ENCODE assay signal across 17 mouse cellular contexts in the genomic region with DNA sequence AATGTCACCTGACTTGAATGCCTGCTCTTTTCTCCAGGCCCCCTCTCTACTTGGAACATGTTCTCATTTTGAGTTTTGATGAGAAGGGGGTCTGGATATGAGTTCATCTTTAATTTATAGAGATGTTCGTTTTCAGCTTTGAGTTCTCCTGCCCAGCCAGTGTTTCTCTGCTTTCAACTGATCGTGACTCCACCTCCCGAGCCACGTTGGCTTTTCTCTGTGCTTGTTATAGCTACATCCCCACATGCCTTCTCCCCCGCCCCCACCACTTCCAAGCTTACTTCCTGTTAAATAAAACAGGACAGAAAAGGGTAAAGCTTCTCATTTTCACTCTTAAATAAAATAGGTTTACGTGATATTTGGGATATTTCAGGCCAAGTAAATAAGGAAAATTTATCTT. TPM values are rescaled to one million over a fixed set of nuclear protein-coding genes. Genes with fewer than 3 reads are reported as not detected.
DNase-seq lines count a peak whose midpoint lies in the region; ATAC-seq and TF ChIP-seq lines count a peak whose summit lies in the region.
"Had no signal": no experiment of that assay in that cellular context is flagged by ENCODE, and none has a peak within 500 bp of the region (broad histone marks: within the 10 kb centered on the region; RNA-seq: fewer than 3 reads in every experiment).

No protein-coding gene starts in this region.

- no peak overlapping the region for H3K9ac ChIP-seq in heart, embryonic 15.5 days
- H3K9ac ChIP-seq: forebrain, embryonic 12.5 days had no signal

- ATAC-seq in heart, embryonic 15.5 days (replicated peaks; ENCODE audit: insufficient number of reproducible peaks, insufficient read depth, low FRiP score, low read depth), result no peak
- ATAC-seq: intestine, embryonic 16.5 days had no signal

- no peak overlapping the region for H3K4me3 ChIP-seq in heart, embryonic 15.5 days
- no peak overlapping the region for H3K4me3 ChIP-seq in heart, embryonic 10.5 days
- H3K4me3 ChIP-seq: forebrain, embryonic 12.5 days had no signal

- H3K4me1 ChIP-seq in heart, embryonic 15.5 days (replicated peaks), result peaks cover 20% of the 10 kb centered on the region
- peaks cover 26% of the 10 kb centered on the region for H3K4me1 ChIP-seq in heart, embryonic 10.5 days

- no peaks in the 10 kb centered on the region for H3K36me3 ChIP-seq in heart, embryonic 15.5 days
- H3K36me3 ChIP-seq in heart, embryonic 10.5 days, result no peaks in the 10 kb centered on the region
- H3K36me3 ChIP-seq: forebrain, embryonic 12.5 days had no signal

- H3K9me3 ChIP-seq in heart, embryonic 15.5 days (replicated peaks), result no peaks in the 10 kb centered on the region
- H3K9me3 ChIP-seq in heart, embryonic 10.5 days, result no peaks in the 10 kb centered on the region
- H3K9me3 ChIP-seq: forebrain, embryonic 12.5 days had no signal

- no peaks in the 10 kb centered on the region for H3K27me3 ChIP-seq in heart, embryonic 15.5 days
- H3K27me3 ChIP-seq in heart, embryonic 10.5 days (ENCODE audit: insufficient read depth, poor library complexity, severe bottlenecking), result 0 out of 2 replicates have a peak, but pooled peaks cover 6% of the 10 kb centered on the region

- 29% methylated on average over 6 of the region's 6 CpGs for WGBS in heart, embryonic 15.5 days
- 35% methylated on average over 6 of the region's 6 CpGs for WGBS in heart, embryonic 10.5 days

- no peak for TF ChIP-seq CTCF in brain, embryonic 14.5 days (IDR thresholded peaks at IDR 0.05; ENCODE audit: borderline replicate concordance, extremely low read depth, insufficient read depth, insufficient read length)

- no peak for TF ChIP-seq POLR2A in brain, embryonic 14.5 days (IDR thresholded peaks at IDR 0.05; ENCODE audit: borderline replicate concordance, extremely low read depth, insufficient read depth, insufficient read length, poor library complexity, severe bottlenecking)

- H3K27ac ChIP-seq in heart, embryonic 15.5 days, result no peak overlapping the region
- no peak overlapping the region for H3K27ac ChIP-seq in heart, embryonic 10.5 days
- H3K27ac ChIP-seq: forebrain, embryonic 12.5 days had no signal

- DNase-seq in heart, embryonic 10.5 days (ENCODE audit: low spot score), result no peak
- peak; percentile 52 for DNase-seq in layer of hippocampus, adult 9-11 months
- DNase-seq in layer of hippocampus, postnatal 36 days, result no peak
- DNase-seq in brain, adult 2 months (ENCODE audit: low read depth, low spot score), result peak; percentile 82
- DNase-seq in brain, embryonic 14.5 days (ENCODE audit: low read depth), result peak; percentile 29
- DNase-seq in MN1 (ENCODE audit: low spot score), result no peak
- DNase-seq: adrenal gland, postnatal 10 days; cerebellum, adult 11 months; gastrocnemius, postnatal 14 days; lung, postnatal 14 days; thymus, adult 18-20 months had no signal

- peak overlapping the region; percentile 21 for H3K4me2 ChIP-seq in heart, embryonic 15.5 days
- H3K4me2 ChIP-seq: forebrain, embryonic 12.5 days; liver, embryonic 11.5 days had no signal

RNA-seq across cellular contexts. Expression of a gene that starts 3.3 kb away (rescaled TPM):
- polyA plus RNA-seq in heart, embryonic 15.5 days (2015; fragmentation: Nextera tagmentation; extraction: Ambion mirVana), result 2.7 and 3.2 TPM in 2 replicates
- 2.1 and 2.8 TPM in 2 replicates for polyA plus RNA-seq in heart, embryonic 10.5 days (2016; fragmentation: Nextera tagmentation; extraction: Ambion mirVana)
- 100 to 1,000 TPM; 156 to 163 TPM for total RNA-seq in layer of hippocampus, postnatal 36 days (2021)
- polyA plus RNA-seq in brain, embryonic 14.5 days (2012; rRNA removed), result 3.3 and 5.0 TPM in 2 replicates

RNA-seq across cellular contexts. Expression of a gene that starts 30.5 kb away (rescaled TPM):
- polyA plus RNA-seq in heart, embryonic 15.5 days (2015; fragmentation: Nextera tagmentation; extraction: Ambion mirVana), result not detected in 2 replicates
- not detected in 2 replicates for polyA plus RNA-seq in heart, embryonic 10.5 days (2016; fragmentation: Nextera tagmentation; extraction: Ambion mirVana)
- not detected for total RNA-seq in layer of hippocampus, postnatal 36 days (2021)
- not detected in 2 replicates for polyA plus RNA-seq in brain, embryonic 14.5 days (2012; rRNA removed)
- total RNA-seq: adrenal gland, postnatal 10 days; gastrocnemius, postnatal 14 days; layer of hippocampus, adult 8-10 months had no signal
- polyA plus RNA-seq: embryonic facial prominence, embryonic 11.5 days; forebrain, embryonic 12.5 days; intestine, embryonic 16.5 days; liver, embryonic 11.5 days had no signal

Comparison
In these comparisons a context has a peak if more than half of its experiments do, and no peak if none do; other contexts are left out.
1. DNase-seq: peak in layer of hippocampus, adult 9-11 months (single experiment), brain, adult 2 months (single experiment) and brain, embryonic 14.5 days (single experiment); none in heart, embryonic 10.5 days (single experiment), layer of hippocampus, postnatal 36 days (0 of 2) and MN1 (single experiment).